Mouse (Mus musculus): ENCODE measurements around the gene Rab1b.
"Not testable (repeated sequence)": the region's sequence is repeated elsewhere in the genome, so short reads cannot be mapped to it uniquely, and the experiment has no call there.

The Rab1b gene

GRCm38 (mm10) chr19:5106731-5107191, at the start of gene Rab1b:
TSS of gene Rab1b (minus strand) at chr19:5107072.
- peak; percentile 96 to 97 for DNase-seq (ENCODE audit: low spot score in 2 of 2)

GRCm38 (mm10) chr19:5152261-5152660, 45.4 kb upstream of the Rab1b start:
- no peak for DNase-seq (ENCODE audit: low spot score in 2 of 2)

GRCm38 (mm10) chr19:5151741-5152140, 44.9 kb upstream of the Rab1b start:
- DNase-seq (ENCODE audit: low spot score in 2 of 2): no peak

GRCm38 (mm10) chr19:5151331-5151730, 44.5 kb upstream of the Rab1b start:
- DNase-seq (ENCODE audit: low spot score in 2 of 2): peak; percentile 31 to 57

- no peak for DNase-seq (ENCODE audit: low spot score in 2 of 2)
Measured at GRCm38 (mm10) chr19:5150358-5150757, 43.5 kb upstream of the Rab1b start.

GRCm38 (mm10) chr19:5149041-5149440, 42.2 kb upstream of the Rab1b start:
- DNase-seq (ENCODE audit: low spot score in 2 of 2): not testable (repeated sequence)

- peak in 1 of 2 experiments; percentile 30 for DNase-seq (ENCODE audit: low spot score in 2 of 2)
Measured at GRCm38 (mm10) chr19:5139640-5140039, 32.8 kb upstream of the Rab1b start.

- no peak for DNase-seq (ENCODE audit: low spot score in 2 of 2)
Measured at GRCm38 (mm10) chr19:5131237-5131636, 24.4 kb upstream of the Rab1b start.

GRCm38 (mm10) chr19:5129770-5130169, 22.9 kb upstream of the Rab1b start:
- no peak for DNase-seq (ENCODE audit: low spot score in 2 of 2)

- DNase-seq (ENCODE audit: low spot score in 2 of 2): no peak
Measured at GRCm38 (mm10) chr19:5124055-5124614, 17.3 kb upstream of the Rab1b start.

GRCm38 (mm10) chr19:5123241-5123640, 16.4 kb upstream of the Rab1b start:
- DNase-seq (ENCODE audit: low spot score in 2 of 2): no peak

- DNase-seq (ENCODE audit: low spot score in 2 of 2): no peak
Measured at GRCm38 (mm10) chr19:5122492-5122891, 15.6 kb upstream of the Rab1b start.

GRCm38 (mm10) chr19:5118384-5118698, 11.5 kb upstream of the Rab1b start, which contains the start of gene Klc2:
TSS of gene Klc2 (minus strand) at chr19:5118560.
- DNase-seq (ENCODE audit: low spot score in 2 of 2): no peak

GRCm38 (mm10) chr19:5117494-5118383, 10.9 kb upstream of the Rab1b start:
- peak; percentile 61 to 78 for DNase-seq (ENCODE audit: low spot score in 2 of 2)

- no peak for DNase-seq (ENCODE audit: low spot score in 2 of 2)
Measured at GRCm38 (mm10) chr19:5113783-5114182, 6.9 kb upstream of the Rab1b start.

GRCm38 (mm10) chr19:5109659-5110453, 3.0 kb upstream of the Rab1b start:
- no peak for DNase-seq (ENCODE audit: low spot score in 2 of 2)

- no peak for DNase-seq (ENCODE audit: low spot score in 2 of 2)
Measured at GRCm38 (mm10) chr19:5108702-5109101, 1.8 kb upstream of the Rab1b start.

- no peak for DNase-seq (ENCODE audit: low spot score in 2 of 2)
Measured at GRCm38 (mm10) chr19:5108271-5108575, 1.4 kb upstream of the Rab1b start.

GRCm38 (mm10) chr19:5107556-5108270, 841 bp upstream of the Rab1b start:
- DNase-seq (ENCODE audit: low spot score in 2 of 2): no peak

- no peak for DNase-seq (ENCODE audit: low spot score in 2 of 2)
Measured at GRCm38 (mm10) chr19:5106074-5106473, 798 bp downstream of the Rab1b start.

- no peak for DNase-seq (ENCODE audit: low spot score in 2 of 2)
Measured at GRCm38 (mm10) chr19:5098363-5099143, 8.3 kb downstream of the Rab1b start, which contains the start of gene Cnih2. TSS of gene Cnih2 (minus strand) at chr19:5098521.

Data from spleen, postnatal 14 days (tissue).